Mouse (Mus musculus) fibroblast of lung, adult 2 months (primary cell): Measurements from ENCODE around the gene Ccl6.

ENCODE experiments used
- DNase-seq: peaks from one replicate; pipeline ENCODE4 v3.0.0-alpha.2; 2011; ENCODE audit warnings: low read depth

Ccl6 gene

GRCm38 (mm10) chr11:83595669-83596455, 3.0 kb upstream of the Ccl6 start:
- no peak for DNase-seq

DNA sequence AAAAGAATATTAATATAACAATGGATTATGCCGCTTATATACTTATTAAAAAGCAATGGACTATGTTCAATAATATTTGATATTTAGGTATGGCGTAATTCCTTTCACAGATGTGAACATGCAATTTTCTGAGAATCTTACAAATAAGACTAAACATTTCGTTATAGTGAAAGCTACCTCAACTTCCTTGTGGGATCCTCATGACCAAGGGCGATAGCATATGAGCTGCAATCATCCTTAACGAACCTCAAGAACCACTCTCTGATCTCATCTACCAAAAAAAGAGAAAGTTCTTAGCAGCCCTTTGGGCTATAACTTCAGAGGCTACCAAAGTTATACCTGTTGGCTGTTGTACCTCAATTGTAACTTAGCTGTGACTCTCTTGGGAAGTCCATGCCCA, 566 bp upstream of the Ccl6 start:
- no peak for DNase-seq

DNA sequence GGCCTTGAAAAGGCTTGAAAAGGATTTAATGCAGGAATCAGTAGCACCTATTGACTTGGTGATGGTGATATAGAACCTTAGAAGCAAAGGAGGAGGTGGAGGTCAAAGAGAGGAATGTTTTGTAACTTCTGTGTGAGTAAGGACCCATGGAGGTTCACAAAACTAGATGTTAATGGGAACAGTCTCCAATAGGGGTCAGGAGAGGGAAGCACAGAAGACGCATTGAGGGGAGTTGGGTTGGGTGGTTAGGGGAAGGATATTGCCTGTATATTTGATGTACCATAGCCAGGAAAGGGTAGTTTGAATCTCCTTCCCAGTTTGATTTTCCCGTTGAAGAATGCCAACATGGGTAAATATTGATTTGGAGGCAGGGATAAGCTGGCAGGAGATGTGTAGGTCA, 8.7 kb downstream of the Ccl6 start:
- DNase-seq: no peak

- no peak for DNase-seq
Observed at GRCm38 (mm10) chr11:83583450-83583754, 9.5 kb downstream of the Ccl6 start.

DNA sequence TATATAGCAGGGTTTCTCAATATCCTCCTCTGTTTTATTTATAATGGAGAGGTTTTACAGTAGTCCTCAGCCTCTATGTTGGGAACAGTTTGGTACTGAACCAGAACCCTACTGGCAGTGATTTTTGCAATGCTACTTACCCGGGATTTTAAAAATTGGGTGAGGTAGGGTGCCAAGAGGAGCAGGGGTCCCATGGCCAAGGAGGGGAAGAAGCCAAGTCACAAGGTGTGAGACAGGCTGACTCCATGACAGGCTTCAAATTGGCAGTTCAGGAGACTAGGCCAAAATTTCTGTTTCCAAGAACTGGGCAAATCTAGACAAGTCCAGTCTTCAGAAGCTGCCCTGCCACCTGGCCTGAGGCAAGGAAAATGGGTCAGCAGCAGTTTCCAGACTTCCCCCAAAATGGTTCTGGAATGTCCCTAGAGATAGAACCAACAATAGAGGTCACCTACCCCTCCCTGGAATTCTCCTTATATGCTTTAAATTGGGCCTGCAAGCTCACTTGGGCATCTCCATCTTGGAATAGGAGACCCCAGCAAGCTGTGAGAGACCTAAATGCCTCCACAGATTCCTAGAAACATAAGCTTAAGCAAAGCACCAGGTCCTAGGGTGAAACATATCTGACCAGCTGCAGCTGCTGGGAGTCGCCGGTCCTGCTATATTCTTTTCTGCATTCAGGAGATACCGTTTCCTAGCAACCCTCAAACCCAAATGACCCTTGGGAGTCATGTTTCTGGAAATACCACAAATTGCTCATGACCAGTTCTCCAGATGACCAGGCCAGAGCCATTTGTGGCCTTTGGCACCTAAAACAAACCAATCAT, 10.0 kb downstream of the Ccl6 start:
- DNase-seq: peak; percentile 97

- no peak for DNase-seq
Observed at GRCm38 (mm10) chr11:83581626-83582610, 11.0 kb downstream of the Ccl6 start.

DNA sequence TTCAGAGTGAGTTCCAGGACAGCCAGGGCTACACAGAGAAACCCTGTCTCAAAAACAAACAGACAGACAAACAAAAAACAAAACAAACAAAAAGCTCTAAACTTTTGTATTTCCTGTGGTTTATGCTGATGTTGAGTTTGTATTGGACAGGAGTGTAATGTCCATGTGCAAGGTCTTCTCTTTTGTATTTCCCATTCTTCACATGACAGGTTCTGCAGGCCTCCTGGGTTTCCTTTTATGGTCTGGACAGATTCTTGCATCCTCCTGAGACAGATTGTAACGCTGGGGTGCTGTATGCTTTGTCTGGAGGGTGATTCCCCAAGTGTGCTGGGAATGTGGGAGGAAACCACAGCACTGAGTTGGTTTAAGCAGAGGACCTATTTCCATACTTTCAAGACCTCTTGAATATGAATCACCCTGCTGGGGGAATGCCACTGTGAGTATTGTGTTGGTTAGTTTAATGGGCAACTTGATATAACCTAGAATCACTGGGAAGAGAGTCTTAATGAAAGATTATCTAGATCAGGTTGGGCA, 12.1 kb downstream of the Ccl6 start:
- no peak for DNase-seq

- DNase-seq: no peak
Observed at GRCm38 (mm10) chr11:83578999-83579398, 13.9 kb downstream of the Ccl6 start.

DNA sequence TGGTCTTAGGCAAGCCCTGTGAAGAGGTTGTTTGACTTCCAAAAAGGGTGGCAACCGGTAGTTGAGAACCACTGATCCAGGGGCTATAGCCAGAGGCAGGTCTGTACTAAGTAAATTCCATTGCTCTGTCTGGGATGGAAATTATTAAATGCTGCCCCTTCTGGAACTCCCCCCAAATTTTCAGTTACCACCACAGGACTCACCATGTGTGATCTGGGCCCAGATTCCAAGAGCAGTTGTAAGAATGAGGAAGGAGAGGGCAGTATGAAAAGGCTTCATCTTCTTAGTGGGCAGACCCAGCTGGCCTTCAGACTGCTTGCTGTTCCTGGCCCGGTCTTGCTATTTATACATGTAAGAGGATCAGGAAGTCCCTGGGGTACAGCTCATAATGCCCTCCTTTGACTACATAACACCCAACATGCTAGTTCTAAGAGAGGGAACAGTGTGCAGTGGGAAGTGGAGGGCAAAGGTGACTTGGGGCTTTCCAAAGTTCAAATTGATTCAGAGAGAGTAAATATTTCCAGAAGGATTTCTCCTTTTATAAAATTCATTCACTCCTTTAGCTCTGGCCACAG, 14.6 kb downstream of the Ccl6 start, which contains the start of gene Ccl9:
Gene Ccl9, minus strand, starts transcription at position 451 of the 575 bp plus-strand sequence.
- DNase-seq: no peak

DNA sequence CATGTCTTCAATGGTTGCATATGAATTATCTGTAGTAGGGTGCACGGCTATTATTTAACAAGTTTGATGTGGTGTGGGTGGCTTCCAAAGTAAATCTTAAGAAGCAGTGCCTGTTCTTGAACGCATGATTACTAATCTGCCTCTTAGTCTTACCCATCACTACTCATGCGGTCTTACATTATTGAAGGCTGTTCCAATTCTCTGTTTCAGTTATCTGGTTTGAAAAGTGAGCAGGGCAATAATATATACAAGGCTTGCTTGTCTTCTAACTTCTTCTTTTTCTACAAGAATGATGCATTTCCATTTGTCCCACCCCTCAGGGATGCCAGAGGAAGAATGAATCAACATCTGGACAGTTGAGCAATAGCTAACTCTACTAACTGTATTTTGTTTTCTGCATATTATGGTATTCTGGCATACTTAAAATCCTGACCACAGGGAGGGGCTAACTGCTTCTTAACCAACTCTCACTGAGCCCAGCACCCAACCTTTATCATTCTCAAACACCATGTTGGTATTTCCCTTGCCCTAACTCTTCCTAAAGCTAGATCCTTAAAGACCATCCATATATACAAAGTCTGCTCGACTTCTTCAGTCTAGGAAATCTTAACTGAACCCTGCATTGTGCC, 15.8 kb downstream of the Ccl6 start:
- no peak for DNase-seq

- DNase-seq: no peak
Observed at GRCm38 (mm10) chr11:83572834-83573233, 20.1 kb downstream of the Ccl6 start.

DNA sequence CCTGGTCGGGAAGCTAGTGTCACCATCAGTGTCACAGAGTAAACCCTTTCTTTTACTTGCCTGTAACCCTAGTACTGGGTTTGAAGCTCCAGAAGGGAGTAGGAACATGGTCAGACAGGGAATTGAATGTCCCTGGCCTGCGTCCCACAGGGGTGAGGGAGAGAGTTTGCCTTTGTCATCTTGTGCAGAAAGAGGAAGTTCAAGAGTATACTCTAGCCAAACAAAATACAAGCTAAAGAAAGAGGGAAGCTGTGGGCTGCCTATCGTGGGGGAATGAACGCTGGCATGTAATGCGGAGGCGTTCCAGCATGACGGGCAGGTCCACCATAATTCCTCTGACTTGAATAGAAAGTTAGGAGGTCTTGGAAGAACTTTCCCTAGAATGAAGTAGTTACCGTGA, 20.7 kb downstream of the Ccl6 start:
- DNase-seq: no peak

- no peak for DNase-seq
Observed at GRCm38 (mm10) chr11:83570189-83570588, 22.7 kb downstream of the Ccl6 start.

DNA sequence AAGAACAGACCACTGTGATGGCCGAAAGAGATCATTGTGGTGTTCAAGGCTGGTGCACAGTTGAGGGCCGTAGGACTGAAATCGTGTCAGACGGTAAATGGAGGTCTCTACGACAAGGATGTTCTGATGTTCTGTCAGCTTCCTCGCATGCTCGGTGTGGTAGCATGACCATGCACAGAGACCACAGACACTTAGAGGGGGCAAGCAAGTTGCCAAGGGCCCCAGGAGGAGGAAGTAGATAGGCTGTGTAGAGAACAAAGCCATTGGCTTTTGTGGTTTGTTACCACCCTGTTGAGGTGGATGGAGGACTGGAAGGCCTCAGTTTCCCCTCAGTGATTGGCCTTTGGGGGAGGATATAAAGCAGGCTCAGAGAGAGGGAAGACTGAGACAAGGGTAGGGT, 23.6 kb downstream of the Ccl6 start:
- no peak for DNase-seq

GRCm38 (mm10) chr11:83568786-83569185, 24.1 kb downstream of the Ccl6 start:
- no peak for DNase-seq

DNA sequence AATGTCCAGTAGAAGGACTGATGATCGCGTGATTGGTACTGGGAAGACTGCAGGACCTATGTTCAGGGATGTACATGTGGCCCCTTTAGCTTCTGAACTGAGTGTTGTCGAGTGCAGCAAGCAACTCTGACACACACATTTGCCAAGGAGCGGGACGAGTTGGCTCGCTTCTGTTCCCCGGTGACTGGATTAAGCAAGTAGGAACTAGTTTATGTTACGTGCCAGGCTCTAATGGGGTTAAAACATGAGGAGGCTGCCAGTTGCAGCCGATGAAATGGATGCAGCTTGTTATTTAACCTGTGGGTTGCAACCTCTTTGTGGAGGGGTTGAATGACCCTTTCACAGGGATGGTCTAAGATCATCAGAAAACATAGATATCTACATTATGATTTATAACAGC, 24.8 kb downstream of the Ccl6 start:
- DNase-seq: no peak

DNA sequence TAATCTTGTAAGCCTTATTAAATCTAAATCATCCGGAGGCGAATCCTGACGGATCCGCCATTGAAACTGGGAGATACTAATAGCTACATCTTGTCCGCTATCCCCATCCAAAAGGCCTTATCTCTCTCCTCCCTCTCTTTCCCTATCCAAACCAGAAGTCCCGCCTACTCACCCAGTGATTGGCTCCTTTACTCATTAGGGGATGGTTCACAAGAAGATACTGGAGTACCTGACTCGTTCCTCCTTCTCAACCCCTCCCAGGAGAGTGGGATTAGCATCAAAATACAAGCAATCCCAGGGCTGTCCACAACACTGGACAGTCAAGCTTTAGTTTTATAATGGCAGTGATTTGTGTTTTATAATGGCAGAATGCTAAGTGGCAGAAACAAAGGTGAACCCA, 25.6 kb downstream of the Ccl6 start:
- no peak for DNase-seq

DNA sequence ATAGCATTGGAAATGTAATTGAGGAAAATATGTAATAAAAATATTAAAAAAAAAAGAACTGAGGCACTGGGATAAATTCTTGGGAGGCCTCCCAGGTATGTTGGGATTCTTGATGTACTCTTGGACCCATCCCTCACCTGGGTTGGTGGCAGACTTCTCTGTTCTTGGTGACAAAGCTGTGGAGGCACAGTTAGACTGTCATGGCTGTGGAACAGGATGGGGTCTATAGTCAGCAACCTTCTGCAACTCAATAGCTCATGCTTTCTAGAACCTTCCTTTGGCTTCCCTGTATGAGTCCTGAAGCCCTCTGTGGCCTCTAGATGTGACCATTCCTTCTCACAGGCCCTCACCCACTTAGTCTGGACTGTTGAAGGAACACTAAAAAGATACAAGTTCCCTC, 26.3 kb downstream of the Ccl6 start:
- no peak for DNase-seq

DNA sequence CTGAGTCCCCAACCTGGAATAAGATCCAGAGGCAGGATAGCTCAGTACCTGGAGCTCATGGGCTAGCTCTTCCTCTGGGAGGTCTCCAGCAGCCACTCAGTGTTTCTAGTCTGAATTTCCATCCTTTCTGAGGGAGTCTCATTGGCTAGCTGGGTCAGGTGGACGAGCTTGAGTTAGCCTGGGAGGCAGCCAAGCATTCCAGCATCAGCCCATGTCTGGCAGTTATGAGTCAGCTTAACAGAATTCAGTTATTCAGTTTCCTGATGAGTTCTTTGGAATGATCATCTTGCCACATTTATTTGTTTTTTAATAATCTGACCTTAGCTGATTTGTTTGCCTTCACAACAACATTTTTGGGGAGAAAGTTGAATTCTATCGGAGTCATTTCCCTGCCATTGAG, 29.1 kb downstream of the Ccl6 start:
- peak; percentile 90 for DNase-seq

DNA sequence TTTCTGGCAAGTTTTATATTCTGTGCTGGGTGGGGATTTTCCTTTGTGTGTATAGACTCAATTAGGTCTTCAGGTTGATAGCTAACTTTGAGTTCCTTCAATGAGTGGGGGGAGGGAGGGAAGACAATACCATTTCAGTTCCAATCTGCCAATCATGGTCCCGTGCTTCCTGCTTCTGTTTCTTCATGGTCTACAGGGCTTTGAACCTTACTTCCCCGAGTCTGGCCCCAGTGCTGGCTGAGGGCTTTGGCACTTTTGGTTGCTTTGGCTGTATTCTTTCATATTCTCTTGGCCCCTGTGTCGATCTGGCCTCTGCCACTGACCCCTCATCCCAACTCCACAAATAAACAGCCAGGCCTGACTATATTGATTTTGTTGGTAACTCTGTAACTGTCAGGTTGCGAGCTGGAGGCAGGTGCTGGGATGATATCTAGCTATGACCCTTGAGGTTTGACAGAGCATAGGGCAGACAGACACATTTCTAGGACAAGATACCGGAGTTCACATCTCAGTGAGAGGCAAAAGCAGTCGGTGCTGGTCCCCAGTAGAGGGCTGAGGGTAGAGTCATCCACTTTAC, 30.5 kb downstream of the Ccl6 start:
- DNase-seq: no peak

DNA sequence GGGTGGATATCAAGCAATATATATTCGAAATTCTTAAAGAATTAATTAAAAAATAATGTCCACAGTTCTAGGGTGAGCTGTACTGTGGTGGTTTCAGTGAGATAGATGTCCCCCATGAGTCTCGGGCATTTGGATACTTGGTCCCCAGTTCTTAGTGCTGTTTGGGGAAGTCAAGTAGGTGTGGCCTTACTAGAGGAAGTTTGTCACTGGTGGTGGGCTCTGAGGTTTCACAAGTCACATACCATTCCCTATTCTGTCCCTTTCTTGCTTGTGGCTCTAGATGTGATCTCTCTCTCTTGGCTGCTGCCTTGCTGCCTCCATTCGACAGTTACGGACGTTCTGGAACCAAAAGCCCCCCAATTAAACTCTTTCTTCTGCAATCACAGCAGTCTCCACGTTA, 32.5 kb downstream of the Ccl6 start:
- DNase-seq: no peak
